ENCODE assay signal across 1 mouse cellular context in the genomic region with DNA sequence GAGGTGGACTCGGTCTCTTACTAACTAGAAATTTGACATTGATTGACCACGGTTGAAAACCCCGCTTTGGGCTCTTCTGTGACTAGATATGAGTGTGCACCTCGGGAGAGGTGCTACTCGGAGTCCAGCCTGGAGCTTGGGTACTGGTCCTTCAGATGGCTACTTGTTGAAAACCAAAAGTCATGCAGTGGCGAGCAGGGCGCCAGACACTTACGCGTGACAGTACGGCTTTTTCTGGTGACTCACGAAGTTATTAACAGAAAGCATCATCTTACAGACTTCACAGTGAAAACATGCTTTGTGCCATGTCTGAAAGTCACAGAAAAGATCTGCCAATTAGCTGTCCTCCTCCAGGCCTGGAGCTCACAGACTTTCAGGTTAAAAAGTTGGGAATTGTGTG.
TF ChIP-seq lines count a peak whose summit lies in the region.

No protein-coding gene starts in this region.

TF ChIP-seq in CH12.LX, 34 proteins besides CTCF, POLR2A, EP300 and RAD21:
- TF ChIP-seq MYC (IDR thresholded peaks at IDR 0.05; ENCODE audit: low read depth, low read length) (no peak), JUND (conservative IDR thresholded peaks at IDR 0.05; ENCODE audit: low read depth, low read length) (no peak), CHD1 (IDR thresholded peaks at IDR 0.05; ENCODE audit: low read depth, low read length) (no peak)
